Mouse (Mus musculus): ENCODE results near the gene Dnajc17. TPM values are rescaled to one million over a fixed set of nuclear protein-coding genes. Genes with fewer than 3 reads are reported as not detected.

The Dnajc17 gene
- polyA plus RNA-seq, 1 experiment from 2014 or later = 21.4 TPM

- H3K4me1 ChIP-seq (ENCODE audit: control insufficient read depth, insufficient read depth, low read length) = no peaks in the 10 kb centered on the region
- no peak overlapping the region for H3K4me2 ChIP-seq (replicated peaks; ENCODE audit: low read depth, low read length)
- H3K4me3 ChIP-seq (ENCODE audit: low read length) = no peak overlapping the region
- WGBS = 86% methylated on average over 6 of the region's 6 CpGs
- no peak overlapping the region for H3K9ac ChIP-seq (ENCODE audit: low read depth, low read length)
- no peak overlapping the region for H3K27ac ChIP-seq (ENCODE audit: low read depth, low read length)
- peaks cover 75% of the 10 kb centered on the region for H3K36me3 ChIP-seq (ENCODE audit: control insufficient read depth, insufficient read depth, low read length)
- H3K9me3 ChIP-seq (ENCODE audit: control insufficient read depth, low read length) = no peaks in the 10 kb centered on the region
- H3K27me3 ChIP-seq (ENCODE audit: control insufficient read depth, insufficient read depth, low read length) = no peaks in the 10 kb centered on the region
- ATAC-seq (ENCODE audit: low FRiP score, low TSS enrichment) = no peak
Observed at GRCm38 (mm10) chr2:119146435-119146834, 62.2 kb downstream of the Dnajc17 start.

GRCm38 (mm10) chr2:119145199-119145598, 63.4 kb downstream of the Dnajc17 start:
- no peak overlapping the region for H3K4me2 ChIP-seq (replicated peaks; ENCODE audit: low read depth, low read length)

GRCm38 (mm10) chr2:119136346-119136898, 72.2 kb downstream of the Dnajc17 start:
- Histone ChIP-seq H3K4me2 (replicated peaks; ENCODE audit: low read depth, low read length) (no peak overlapping the region), H3K27ac (ENCODE audit: low read depth, low read length) (no peak overlapping the region), H3K9me3 (ENCODE audit: control insufficient read depth, low read length) (no peaks in the 10 kb centered on the region), H3K36me3 (ENCODE audit: control insufficient read depth, insufficient read depth, low read length) (peaks cover 75% of the 10 kb centered on the region), H3K9ac (ENCODE audit: low read depth, low read length) (no peak overlapping the region), H3K4me1 (ENCODE audit: control insufficient read depth, insufficient read depth, low read length) (no peaks in the 10 kb centered on the region), H3K4me3 (ENCODE audit: low read length) (no peak overlapping the region), H3K27me3 (ENCODE audit: control insufficient read depth, insufficient read depth, low read length) (no peaks in the 10 kb centered on the region)
- WGBS = 93% methylated on average over 5 of the region's 5 CpGs
- ATAC-seq (ENCODE audit: low FRiP score, low TSS enrichment) = no peak

More at GRCm38 (mm10) chr2:119145199-119145598, 63.4 kb downstream of the Dnajc17 start:
- 90% methylated on average over 2 of the region's 2 CpGs for WGBS
- Histone ChIP-seq H3K27me3 (ENCODE audit: control insufficient read depth, insufficient read depth, low read length) (no peaks in the 10 kb centered on the region), H3K36me3 (ENCODE audit: control insufficient read depth, insufficient read depth, low read length) (peaks cover 71% of the 10 kb centered on the region), H3K4me1 (ENCODE audit: control insufficient read depth, insufficient read depth, low read length) (no peaks in the 10 kb centered on the region), H3K9ac (ENCODE audit: low read depth, low read length) (no peak overlapping the region), H3K27ac (ENCODE audit: low read depth, low read length) (no peak overlapping the region), H3K9me3 (ENCODE audit: control insufficient read depth, low read length) (no peaks in the 10 kb centered on the region), H3K4me3 (ENCODE audit: low read length) (no peak overlapping the region)
- no peak for ATAC-seq (ENCODE audit: low FRiP score, low TSS enrichment)

Other genes with a start within 250 kb of the Dnajc17 start
- gene Ccdc32, start 179.4 kb downstream of the Dnajc17 start, polyA plus RNA-seq (2014; fragmentation: Nextera tagmentation; extraction: Ambion mirVana) = 19.9 and 22.0 TPM in 2 replicates
- 5.8 and 6.0 TPM in 2 replicates for gene Rpusd2, start 174.0 kb downstream of the Dnajc17 start, polyA plus RNA-seq (2014; fragmentation: Nextera tagmentation; extraction: Ambion mirVana)
- gene Knl1, start 161.7 kb downstream of the Dnajc17 start, polyA plus RNA-seq (2014; fragmentation: Nextera tagmentation; extraction: Ambion mirVana) = 48.3 and 49.1 TPM in 2 replicates
- gene Rad51, start 96.0 kb downstream of the Dnajc17 start, polyA plus RNA-seq (2014; fragmentation: Nextera tagmentation; extraction: Ambion mirVana) = 40.0 and 51.9 TPM in 2 replicates
- gene Rmdn3, start 51.8 kb downstream of the Dnajc17 start, polyA plus RNA-seq (2014; fragmentation: Nextera tagmentation; extraction: Ambion mirVana) = 35.8 and 41.9 TPM in 2 replicates
- 35.5 and 41.7 TPM in 2 replicates for gene Gchfr, start 41.0 kb downstream of the Dnajc17 start, polyA plus RNA-seq (2014; fragmentation: Nextera tagmentation; extraction: Ambion mirVana)
- gene Gm14137, start 34.3 kb downstream of the Dnajc17 start, polyA plus RNA-seq (2014; fragmentation: Nextera tagmentation; extraction: Ambion mirVana) = 0.31 and 0.43 TPM in 2 replicates
- 47.9 and 49.1 TPM in 2 replicates for gene Zfyve19, start 178 bp downstream of the Dnajc17 start, polyA plus RNA-seq (2014; fragmentation: Nextera tagmentation; extraction: Ambion mirVana)
- 0.28 and 0.94 TPM in 2 replicates for gene Ppp1r14d, start 21.1 kb upstream of the Dnajc17 start, polyA plus RNA-seq (2014; fragmentation: Nextera tagmentation; extraction: Ambion mirVana)
- 23.6 and 38.1 TPM in 2 replicates for gene Spint1, start 28.6 kb upstream of the Dnajc17 start, polyA plus RNA-seq (2014; fragmentation: Nextera tagmentation; extraction: Ambion mirVana)
- gene Rhov, start 62.5 kb upstream of the Dnajc17 start, polyA plus RNA-seq (2014; fragmentation: Nextera tagmentation; extraction: Ambion mirVana) = 0.23 and 0.61 TPM in 2 replicates
- gene Vps18, start 79.9 kb upstream of the Dnajc17 start, polyA plus RNA-seq (2014; fragmentation: Nextera tagmentation; extraction: Ambion mirVana) = 7.1 and 13.3 TPM in 2 replicates
- gene Dll4, start 117.0 kb upstream of the Dnajc17 start, polyA plus RNA-seq (2014; fragmentation: Nextera tagmentation; extraction: Ambion mirVana) = 4.9 and 8.3 TPM in 2 replicates
- gene Chac1, start 142.4 kb upstream of the Dnajc17 start, polyA plus RNA-seq (2014; fragmentation: Nextera tagmentation; extraction: Ambion mirVana) = 0.38 and 1.0 TPM in 2 replicates

Data from kidney, embryonic 14.5 days (tissue).